In genomic region chr5:123137910-123138229, GRCm38 (mm10) we compare ENCODE assay signal across 8 mouse cellular contexts. TPM values are rescaled to one million over a fixed set of nuclear protein-coding genes. Genes with fewer than 3 reads are reported as not detected.
DNase-seq lines count a peak whose midpoint lies in the region; ATAC-seq and TF ChIP-seq lines count a peak whose summit lies in the region.

No protein-coding gene starts in this region.

- H3K9ac ChIP-seq in heart, embryonic 15.5 days: peak overlapping the region; percentile 81
- peak overlapping the region; percentile 100 for H3K9ac ChIP-seq in forebrain, postnatal 0 days

- no peaks in the 10 kb centered on the region for H3K36me3 ChIP-seq in heart, embryonic 15.5 days
- H3K36me3 ChIP-seq in G1E (replicated peaks): peaks cover 49% of the 10 kb centered on the region
- no peaks in the 10 kb centered on the region for H3K36me3 ChIP-seq in forebrain, postnatal 0 days (ENCODE audit: insufficient read depth)
- peaks cover 10% of the 10 kb centered on the region; the same call in 1 of the 2 replicates for H3K36me3 ChIP-seq in macrophage (ENCODE audit: inconsistent target)

- H3K9me3 ChIP-seq in heart, embryonic 15.5 days (replicated peaks): no peaks in the 10 kb centered on the region
- no peaks in the 10 kb centered on the region for H3K9me3 ChIP-seq in G1E (replicated peaks)
- no peaks in the 10 kb centered on the region for H3K9me3 ChIP-seq in forebrain, postnatal 0 days (ENCODE audit: low read length)

- no peak for DNase-seq in heart, postnatal 4 days
- DNase-seq in G1E (ENCODE audit: low spot score): no peak
- no peak for DNase-seq in forebrain, postnatal 0 days
- DNase-seq in retina, postnatal 1 day: no peak
- DNase-seq in layer of hippocampus, postnatal 36 days: no peak
- DNase-seq in left cerebral cortex, postnatal 25 days (ENCODE audit: low spot score in 2 of 2): no peak

- no peak for ATAC-seq in heart, embryonic 15.5 days (replicated peaks; ENCODE audit: insufficient number of reproducible peaks, insufficient read depth, low FRiP score, low read depth)
- ATAC-seq in G1E (ENCODE audit: extremely low read depth, insufficient number of reproducible peaks, low FRiP score, poor library complexity, severe bottlenecking): no peak
- no peak for ATAC-seq in forebrain, postnatal 0 days

- peak overlapping the region; percentile 96 for H3K4me2 ChIP-seq in heart, embryonic 15.5 days
- peak overlapping the region; percentile 97 for H3K4me2 ChIP-seq in forebrain, postnatal 0 days (ENCODE audit: low read depth)

- peaks cover 63% of the 10 kb centered on the region for H3K4me1 ChIP-seq in heart, embryonic 15.5 days (replicated peaks)
- peaks cover 71% of the 10 kb centered on the region for H3K4me1 ChIP-seq in G1E (ENCODE audit: insufficient read depth, low read depth, low read length)
- peaks cover 18% of the 10 kb centered on the region for H3K4me1 ChIP-seq in forebrain, postnatal 0 days (ENCODE audit: insufficient read depth)

- peak overlapping the region; percentile 59 for H3K4me3 ChIP-seq in heart, embryonic 15.5 days
- H3K4me3 ChIP-seq in G1E (ENCODE audit: low read depth, low read length): peak overlapping the region; percentile 76
- peak overlapping the region; percentile 85 for H3K4me3 ChIP-seq in forebrain, postnatal 0 days (ENCODE audit: low read depth, low read length)
- peak overlapping the region; percentile 48; the same call in 1 of the 2 replicates for H3K4me3 ChIP-seq in macrophage (ENCODE audit: inconsistent target)

- no peak for TF ChIP-seq CTCF in G1E (IDR thresholded peaks at IDR 0.05; ENCODE audit: low read depth, low read length)
- no peak for TF ChIP-seq CTCF in forebrain, postnatal 0 days (IDR thresholded peaks at IDR 0.05; ENCODE audit: low read depth)

- no peaks in the 10 kb centered on the region for H3K27me3 ChIP-seq in heart, embryonic 15.5 days
- H3K27me3 ChIP-seq in G1E (ENCODE audit: insufficient read depth, low read length): no peaks in the 10 kb centered on the region
- no peaks in the 10 kb centered on the region for H3K27me3 ChIP-seq in forebrain, postnatal 0 days (ENCODE audit: insufficient read depth, low read length)

- 4% methylated on average over 6 of the region's 6 CpGs for WGBS in heart, embryonic 15.5 days
- WGBS in forebrain, postnatal 0 days: 3% methylated on average over 6 of the region's 6 CpGs
- WGBS in macrophage (ENCODE audit: missing documents): 9% methylated on average over 6 of the region's 6 CpGs

- peaks cover 51% of the 10 kb centered on the region for H3K79me2 ChIP-seq in macrophage (ENCODE audit: inconsistent target)

- intact Hi-C loops in left cerebral cortex, postnatal 25 days (cut with DNase I): no loop called here

- peak overlapping the region; percentile 100 for H3K27ac ChIP-seq in heart, embryonic 15.5 days
- peak overlapping the region; percentile 100 for H3K27ac ChIP-seq in forebrain, postnatal 0 days (ENCODE audit: low read depth, low read length)
- H3K27ac ChIP-seq in macrophage: peak overlapping the region; percentile 100

RNA-seq across cellular contexts. Expression of gene Setd1b, which starts 4.1 kb away (rescaled TPM):
- polyA plus RNA-seq in heart, embryonic 15.5 days (2015; fragmentation: Nextera tagmentation; extraction: Ambion mirVana): 6.0 and 6.9 TPM in 2 replicates
- total RNA-seq in heart, postnatal 4 days (2021): 10 to 100 TPM; 22.2 to 23.0 TPM
- total RNA-seq in G1E (2014; fragmentation: Nextera tagmentation) (76.5 and 76.7 TPM in 2 replicates), G1E (2017) (2.1 and 2.3 TPM in 2 replicates)
- polyA plus RNA-seq in G1E (2012) (89.4 and 90.6 TPM in 2 replicates), macrophage (2018) (8.0 to 13.8 TPM (median 9.3 TPM) in 3 replicates)
- 3.9 and 5.6 TPM in 2 replicates for total RNA-seq in forebrain, postnatal 0 days (2014; rRNA removed)
- polyA plus RNA-seq in forebrain, postnatal 0 days (2015; fragmentation: Nextera tagmentation; extraction: Ambion mirVana): 5.1 and 7.6 TPM in 2 replicates
- 100 to 1,000 TPM in 13 of 26 experiments, 10 to 100 TPM in 13; 18.3 to 239 (median 95.7) TPM for total RNA-seq in macrophage (2018; cell fraction: chromatin; rRNA removed)
- total RNA-seq in macrophage (2018; cell fraction: cytosol; rRNA removed): 10 to 100 TPM in 24 of 26 experiments, 1 to 10 TPM in 2; 8.6 to 39.5 (median 22.5) TPM
- total RNA-seq in macrophage (2018; cell fraction: nucleus; rRNA removed): 100 to 1,000 TPM in 2 of 26 experiments, 10 to 100 TPM in 24; 19.1 to 231 (median 59.7) TPM
- total RNA-seq in layer of hippocampus, postnatal 36 days (2021): 10 to 100 TPM; 31.4 to 36.2 TPM
- 10 to 100 TPM; 27.0 to 32.1 TPM for total RNA-seq in left cerebral cortex, postnatal 25 days (2021)

RNA-seq across cellular contexts. Expression of gene Rhof, which starts 5.4 kb away (rescaled TPM):
- 1.5 and 3.1 TPM in 2 replicates for polyA plus RNA-seq in heart, embryonic 15.5 days (2015; fragmentation: Nextera tagmentation; extraction: Ambion mirVana)
- total RNA-seq in heart, postnatal 4 days (2021): under 1 TPM; 0.36 to 0.71 TPM
- total RNA-seq in G1E (2014; fragmentation: Nextera tagmentation) (not detected in 2 replicates), G1E (2017) (0.52 and 1.7 TPM in 2 replicates)
- polyA plus RNA-seq in G1E (2012) (0.26 and 0.59 TPM in 2 replicates), macrophage (2018) (0.73 to 1.9 TPM (median 0.77 TPM) in 3 replicates)
- total RNA-seq in forebrain, postnatal 0 days (2014; rRNA removed): 25.3 and 27.0 TPM in 2 replicates
- polyA plus RNA-seq in forebrain, postnatal 0 days (2015; fragmentation: Nextera tagmentation; extraction: Ambion mirVana): 36.9 and 38.7 TPM in 2 replicates
- 10 to 100 TPM in 11 of 26 experiments, 1 to 10 TPM in 11, under 1 TPM in 4; 0.31 to 73.6 (median 4.6) TPM for total RNA-seq in macrophage (2018; cell fraction: chromatin; rRNA removed)
- 10 to 100 TPM in 8 of 26 experiments, 1 to 10 TPM in 18; 1.3 to 29.5 (median 2.6) TPM for total RNA-seq in macrophage (2018; cell fraction: cytosol; rRNA removed)
- 10 to 100 TPM in 13 of 26 experiments, 1 to 10 TPM in 13; 1.2 to 19.8 (median 9.8) TPM for total RNA-seq in macrophage (2018; cell fraction: nucleus; rRNA removed)
- total RNA-seq in layer of hippocampus, postnatal 36 days (2021): 10 to 100 TPM; 43.0 to 48.0 TPM
- 10 to 100 TPM; 48.6 to 55.2 TPM for total RNA-seq in left cerebral cortex, postnatal 25 days (2021)

RNA-seq across cellular contexts. Expression of gene Psmd9, which starts 31.3 kb away (rescaled TPM):
- polyA plus RNA-seq in heart, embryonic 15.5 days (2015; fragmentation: Nextera tagmentation; extraction: Ambion mirVana): 54.9 and 66.7 TPM in 2 replicates
- 10 to 100 TPM; 22.8 to 24.8 TPM for total RNA-seq in heart, postnatal 4 days (2021)
- total RNA-seq in G1E (2014; fragmentation: Nextera tagmentation) (11.6 and 24.2 TPM in 2 replicates), G1E (2017) (22.8 and 25.4 TPM in 2 replicates)
- polyA plus RNA-seq in G1E (2012) (50.1 and 65.2 TPM in 2 replicates), macrophage (2018) (13.6 to 18.6 TPM (median 16.4 TPM) in 3 replicates)
- total RNA-seq in forebrain, postnatal 0 days (2014; rRNA removed): 37.4 and 39.5 TPM in 2 replicates
- 72.3 and 79.4 TPM in 2 replicates for polyA plus RNA-seq in forebrain, postnatal 0 days (2015; fragmentation: Nextera tagmentation; extraction: Ambion mirVana)
- 10 to 100 TPM in 24 of 26 experiments, 1 to 10 TPM in 2; 8.0 to 43.2 (median 25.0) TPM for total RNA-seq in macrophage (2018; cell fraction: chromatin; rRNA removed)
- total RNA-seq in macrophage (2018; cell fraction: cytosol; rRNA removed): 10 to 100 TPM; 14.3 to 23.1 (median 18.2) TPM
- 10 to 100 TPM in 23 of 26 experiments, 1 to 10 TPM in 3; 7.1 to 33.1 (median 18.5) TPM for total RNA-seq in macrophage (2018; cell fraction: nucleus; rRNA removed)
- 10 to 100 TPM; 28.2 to 30.8 TPM for total RNA-seq in layer of hippocampus, postnatal 36 days (2021)
- total RNA-seq in left cerebral cortex, postnatal 25 days (2021): 10 to 100 TPM; 26.2 to 27.7 TPM

RNA-seq across cellular contexts. Expression of gene Hpd, which starts 44.7 kb away (rescaled TPM):
- polyA plus RNA-seq in heart, embryonic 15.5 days (2015; fragmentation: Nextera tagmentation; extraction: Ambion mirVana): 0.37 TPM in 1 of 2 replicates, not detected in the other
- total RNA-seq in heart, postnatal 4 days (2021): not detected
- total RNA-seq in G1E (2014; fragmentation: Nextera tagmentation) (not detected in 2 replicates), G1E (2017) (not detected in 2 replicates)
- polyA plus RNA-seq in G1E (2012) (not detected in 2 replicates), macrophage (2018) (not detected in 3 replicates)
- not detected in 2 replicates for total RNA-seq in forebrain, postnatal 0 days (2014; rRNA removed)
- polyA plus RNA-seq in forebrain, postnatal 0 days (2015; fragmentation: Nextera tagmentation; extraction: Ambion mirVana): not detected in 2 replicates
- not detected for total RNA-seq in macrophage (2018; cell fraction: chromatin; rRNA removed)
- total RNA-seq in macrophage (2018; cell fraction: cytosol; rRNA removed): not detected
- total RNA-seq in macrophage (2018; cell fraction: nucleus; rRNA removed): not detected
- not detected for total RNA-seq in layer of hippocampus, postnatal 36 days (2021)
- total RNA-seq in left cerebral cortex, postnatal 25 days (2021): not detected
